Mouse (Mus musculus) bone marrow macrophage, adult 2 months (primary cell): ENCODE data around the gene Gna14. TPM values are rescaled to one million over a fixed set of nuclear protein-coding genes. Genes with fewer than 3 reads are reported as not detected.

Experiments used
- H3K27ac ChIP-seq: 2 replicates; pipeline ENCODE4 v1.5.1; 2012; ENCODE audit warnings: low read depth, low read length; ENCODE audit not compliant: insufficient read depth
- H3K4me1 ChIP-seq: 2 replicates; pipeline ENCODE4 v1.6.1; 2012; ENCODE audit warnings: low read length; ENCODE audit not compliant: control insufficient read depth, insufficient read depth
- H3K4me3 ChIP-seq: 2 replicates; pipeline ENCODE4 v1.5.1; 2012; ENCODE audit warnings: mild to moderate bottlenecking, low read length, moderate library complexity; ENCODE audit not compliant: insufficient read depth
- CTCF ChIP-seq: IDR thresholded peaks from 2 replicates; pipeline ENCODE4 v1.5.1; 2012; ENCODE audit warnings: low read depth, mild to moderate bottlenecking, low read length, moderate library complexity
- POLR2A ChIP-seq: IDR thresholded peaks from 2 replicates; pipeline ENCODE4 v1.6.1; 2012; ENCODE audit warnings: mild to moderate bottlenecking, low read depth, low read length, borderline replicate concordance
- polyA plus RNA-seq: library from polyadenylated mRNA; stranded (reverse); fragments of >200 nt; gene quantifications from 2 replicates; pipeline ENCODE4 v1.2.4, GENCODE M21; 2012; ENCODE audit not compliant: missing spikeins, insufficient read depth, insufficient read length

Gene Gna14
- polyA plus RNA-seq, 1 experiment = not detected

DNA sequence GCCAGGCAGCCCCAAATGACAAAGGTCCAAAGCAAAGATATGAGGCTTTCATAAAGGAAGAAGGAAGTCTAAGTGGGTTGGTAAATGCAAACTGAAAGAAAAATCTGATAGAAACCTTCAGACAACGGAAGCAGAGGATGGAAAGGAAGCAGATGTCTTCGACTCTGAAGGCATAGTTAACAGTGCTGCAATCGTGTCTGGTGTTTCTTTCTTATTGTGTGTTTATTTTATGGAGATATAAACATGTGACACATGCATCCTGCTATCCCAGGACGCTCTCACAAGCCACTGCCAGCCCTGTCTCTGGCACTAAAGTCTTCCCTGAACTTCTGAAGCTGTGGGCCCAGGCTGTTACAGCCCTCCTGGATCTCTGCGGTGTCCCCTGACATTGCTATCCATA lies 13.2 kb downstream of the Gna14 start:
- no peak for TF ChIP-seq POLR2A
- TF ChIP-seq CTCF = no peak
- H3K4me3 ChIP-seq = no peak overlapping the region
- no peaks in the 10 kb centered on the region for H3K4me1 ChIP-seq
- no peak overlapping the region for H3K27ac ChIP-seq

GRCm38 (mm10) chr19:16450824-16451223 lies 15.3 kb downstream of the Gna14 start:
- H3K27ac ChIP-seq = no peak overlapping the region
- H3K4me3 ChIP-seq = no peak overlapping the region
- H3K4me1 ChIP-seq = peaks cover 1% of the 10 kb centered on the region; the same call in 1 of the 2 replicates
- TF ChIP-seq POLR2A (no peak), CTCF (no peak)

GRCm38 (mm10) chr19:16456181-16456580 lies 20.6 kb downstream of the Gna14 start:
- Histone ChIP-seq H3K4me3 (no peak overlapping the region), H3K4me1 (peaks cover 10% of the 10 kb centered on the region), H3K27ac (no peak overlapping the region)
- TF ChIP-seq CTCF = no peak
- TF ChIP-seq POLR2A = no peak

DNA sequence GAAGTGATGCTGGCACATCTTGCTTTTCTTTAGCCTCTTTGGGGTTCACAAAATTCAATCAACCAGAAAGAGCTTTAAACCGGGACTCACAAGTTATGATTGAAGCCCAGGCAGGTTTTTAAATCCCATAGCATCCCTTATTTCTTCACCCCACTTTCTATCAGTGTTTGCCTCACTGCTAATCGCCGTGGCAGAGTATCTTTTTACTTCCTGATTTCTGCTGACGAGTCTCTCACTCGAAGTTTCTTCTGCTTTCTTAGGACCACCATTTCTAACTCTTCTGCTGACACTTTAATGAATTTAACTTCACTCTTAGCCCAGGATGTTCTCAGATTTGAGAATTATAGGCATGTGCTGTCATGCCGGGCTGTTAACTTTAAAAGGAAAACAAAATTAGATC lies 21.6 kb downstream of the Gna14 start:
- Histone ChIP-seq H3K4me1 (peaks cover 10% of the 10 kb centered on the region), H3K27ac (no peak overlapping the region), H3K4me3 (no peak overlapping the region)
- TF ChIP-seq CTCF = no peak
- TF ChIP-seq POLR2A = no peak

GRCm38 (mm10) chr19:16459317-16459716 lies 23.8 kb downstream of the Gna14 start:
- no peak for TF ChIP-seq CTCF
- TF ChIP-seq POLR2A = no peak
- Histone ChIP-seq H3K4me1 (peaks cover 10% of the 10 kb centered on the region), H3K4me3 (no peak overlapping the region), H3K27ac (no peak overlapping the region)

DNA sequence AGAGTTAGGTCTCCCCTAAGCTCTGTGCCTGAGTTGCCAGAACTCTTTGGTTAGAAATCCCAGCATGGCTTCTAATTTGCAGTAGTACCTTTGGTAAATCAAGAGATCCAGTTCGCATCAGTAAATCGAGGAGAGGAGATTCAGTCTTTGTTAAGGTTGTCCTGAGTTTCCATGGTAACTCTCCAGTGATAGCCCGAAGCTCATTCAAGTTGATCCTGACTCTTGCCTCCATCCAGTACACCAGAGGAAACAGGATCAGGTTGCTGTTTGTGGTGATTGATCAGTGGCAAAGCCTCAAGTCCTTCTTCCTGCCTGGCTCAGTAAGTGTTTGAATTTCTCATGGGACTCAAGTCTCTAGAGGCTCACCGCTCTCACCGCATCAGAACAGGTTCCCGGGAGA lies 24.7 kb downstream of the Gna14 start:
- TF ChIP-seq POLR2A (no peak), CTCF (no peak)
- peaks cover 10% of the 10 kb centered on the region for H3K4me1 ChIP-seq
- no peak overlapping the region for H3K27ac ChIP-seq
- no peak overlapping the region for H3K4me3 ChIP-seq

- Histone ChIP-seq H3K4me3 (no peak overlapping the region), H3K4me1 (peaks cover 8% of the 10 kb centered on the region), H3K27ac (no peak overlapping the region)
- no peak for TF ChIP-seq POLR2A
- no peak for TF ChIP-seq CTCF
These were observed 25.3 kb downstream of the Gna14 start for GRCm38 (mm10) chr19:16460831-16461230.

DNA sequence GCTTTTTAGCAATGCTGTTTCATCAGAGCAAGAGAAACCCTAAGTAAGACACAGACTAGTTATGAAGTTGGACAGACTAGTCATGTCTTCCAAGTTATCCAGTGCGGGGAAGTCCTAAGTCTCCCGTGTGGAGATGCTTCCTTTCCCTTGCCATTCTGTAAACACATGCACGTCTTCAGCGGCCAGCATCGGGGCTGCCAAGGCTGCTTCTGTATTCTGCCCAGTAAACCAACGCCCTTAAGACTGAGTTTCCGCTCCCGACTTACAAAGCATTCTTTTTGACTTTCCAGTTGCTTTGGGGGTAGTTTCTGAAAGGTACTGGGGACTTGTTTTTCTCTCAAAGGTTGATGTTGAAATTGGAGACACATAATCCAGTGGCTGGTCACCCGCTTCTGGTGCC lies 26.9 kb downstream of the Gna14 start:
- Histone ChIP-seq H3K4me3 (no peak overlapping the region), H3K27ac (no peak overlapping the region), H3K4me1 (no peaks in the 10 kb centered on the region)
- TF ChIP-seq CTCF (no peak), POLR2A (no peak)

- H3K4me3 ChIP-seq = no peak overlapping the region
- no peak overlapping the region for H3K27ac ChIP-seq
- TF ChIP-seq CTCF (no peak), POLR2A (no peak)
- no peaks in the 10 kb centered on the region for H3K4me1 ChIP-seq
These were observed 29.2 kb downstream of the Gna14 start for GRCm38 (mm10) chr19:16464730-16465129.

DNA sequence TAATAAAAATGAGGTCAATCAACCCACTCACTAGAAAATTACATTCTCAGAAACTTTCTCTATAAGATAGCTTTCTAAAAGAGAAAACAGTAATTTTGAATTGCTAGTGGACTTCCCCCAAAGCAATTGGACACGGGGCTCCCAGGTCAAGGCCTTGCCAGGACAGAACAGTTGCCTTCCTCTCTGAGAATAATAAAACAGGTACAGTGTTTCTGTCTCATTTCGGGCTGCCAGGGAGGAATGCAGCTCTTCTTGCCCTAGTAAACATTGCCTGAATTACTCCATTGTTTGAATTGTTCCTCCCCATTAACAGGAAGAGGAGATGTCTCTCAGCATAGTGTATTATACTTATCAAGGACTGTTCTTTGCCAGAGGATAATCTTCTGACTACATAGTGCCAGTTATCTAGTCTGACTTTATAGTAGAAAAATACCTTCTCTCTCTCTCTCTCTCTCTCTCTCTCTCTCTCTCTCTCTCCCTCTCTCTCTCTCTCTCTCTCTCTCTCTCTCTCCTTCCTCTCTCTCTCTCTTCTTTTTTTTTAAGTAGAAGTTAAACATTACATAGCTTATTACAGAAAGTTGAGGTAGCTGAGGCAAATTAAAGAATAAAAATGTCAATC lies 33.3 kb downstream of the Gna14 start:
- TF ChIP-seq CTCF = no peak
- H3K4me1 ChIP-seq = no peaks in the 10 kb centered on the region

DNA sequence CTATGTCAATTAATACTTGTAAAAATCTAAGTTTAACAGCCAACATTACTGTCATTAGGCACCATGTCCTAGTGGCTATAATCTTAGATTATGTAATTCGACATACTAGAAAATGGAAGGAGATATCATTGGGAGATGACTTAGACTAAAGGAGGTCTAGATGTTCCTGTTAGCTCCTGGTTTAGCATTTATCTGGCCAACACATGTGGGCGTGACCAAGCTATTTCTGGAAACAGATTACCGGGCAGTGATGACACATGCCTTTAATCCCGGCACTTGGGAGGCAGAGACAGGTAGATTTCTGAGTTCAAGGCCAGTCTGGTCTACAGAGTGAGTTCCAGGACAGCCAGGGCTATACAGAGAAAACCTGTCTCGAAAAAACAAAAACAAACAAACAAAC lies 37.1 kb downstream of the Gna14 start:
- TF ChIP-seq CTCF (no peak), POLR2A (no peak)
- Histone ChIP-seq H3K4me3 (no peak overlapping the region), H3K27ac (no peak overlapping the region), H3K4me1 (no peaks in the 10 kb centered on the region)

More for the DNA sequence above, 33.3 kb downstream of the Gna14 start:
- Histone ChIP-seq H3K4me3 (no peak overlapping the region), H3K27ac (no peak overlapping the region)
